22 mouse cellular contexts compared by ENCODE assay signal in genomic region chr3:141857123-141857522, GRCm38 (mm10).
DNase-seq lines count a peak whose midpoint lies in the region; ATAC-seq and TF ChIP-seq lines count a peak whose summit lies in the region.
"Had no signal": no experiment of that assay in that cellular context is flagged by ENCODE, and none has a peak within 500 bp of the region (broad histone marks: within the 10 kb centered on the region; RNA-seq: fewer than 3 reads in every experiment).

No protein-coding gene starts in this region.

- H3K27ac ChIP-seq in lung, embryonic 14.5 days (ENCODE audit: low read depth): no peak overlapping the region
- no peak overlapping the region for H3K27ac ChIP-seq in hindbrain, embryonic 14.5 days
- no peak overlapping the region for H3K27ac ChIP-seq in forebrain, embryonic 10.5 days
- H3K27ac ChIP-seq: embryonic facial prominence, embryonic 13.5 days; forebrain, embryonic 12.5 days had no signal

- no peaks in the 10 kb centered on the region; the same call in 1 of the 2 replicates for H3K36me3 ChIP-seq in lung, embryonic 14.5 days (ENCODE audit: insufficient read depth)
- no peaks in the 10 kb centered on the region for H3K36me3 ChIP-seq in hindbrain, embryonic 14.5 days (replicated peaks; ENCODE audit: control insufficient read depth, insufficient read depth)
- H3K36me3 ChIP-seq in forebrain, embryonic 10.5 days (replicated peaks): peaks cover 25% of the 10 kb centered on the region
- H3K36me3 ChIP-seq: embryonic facial prominence, embryonic 13.5 days; heart, embryonic 12.5 days had no signal

- H3K27me3 ChIP-seq in lung, embryonic 14.5 days (ENCODE audit: insufficient read depth, low read length): no peaks in the 10 kb centered on the region
- H3K27me3 ChIP-seq in hindbrain, embryonic 14.5 days (ENCODE audit: control insufficient read depth, insufficient read depth, low read length): no peaks in the 10 kb centered on the region
- no peaks in the 10 kb centered on the region for H3K27me3 ChIP-seq in forebrain, embryonic 10.5 days (ENCODE audit: poor library complexity, severe bottlenecking)
- H3K27me3 ChIP-seq: forebrain, embryonic 12.5 days; heart, embryonic 12.5 days had no signal

- peak; percentile 41 for DNase-seq in lung, embryonic 14.5 days
- DNase-seq in lung, postnatal 4 days: no peak
- peak; percentile 14 for DNase-seq in brain, adult 2 months (ENCODE audit: low read depth, low spot score)
- peak; percentile 11 for DNase-seq in forelimb bud, embryonic 11.5 days (ENCODE audit: low read depth, low spot score)
- no peak for DNase-seq in hindbrain, embryonic 14.5 days (ENCODE audit: low spot score)
- DNase-seq in cerebellum, adult 11 months: no peak
- DNase-seq in forebrain, embryonic 10.5 days (ENCODE audit: extremely low spot score, low spot score): no peak
- DNase-seq: adrenal gland, postnatal 10 days; B cell, adult 2 months; cerebellum, adult 2 months; cerebellum, postnatal 10 days; gastrocnemius, postnatal 14 days; heart, postnatal 36 days had no signal

- no peak overlapping the region for H3K4me3 ChIP-seq in lung, embryonic 14.5 days (ENCODE audit: low read depth, low read length)
- H3K4me3 ChIP-seq in hindbrain, embryonic 14.5 days (replicated peaks; ENCODE audit: low read length): no peak overlapping the region
- H3K4me3 ChIP-seq in forebrain, embryonic 10.5 days: no peak overlapping the region
- H3K4me3 ChIP-seq: embryonic facial prominence, embryonic 13.5 days; erythroblast, embryonic 14.5 days; forebrain, embryonic 12.5 days; heart, embryonic 12.5 days had no signal

- H3K4me2 ChIP-seq in lung, embryonic 14.5 days: no peak overlapping the region
- no peak overlapping the region for H3K4me2 ChIP-seq in hindbrain, embryonic 14.5 days (replicated peaks)
- H3K4me2 ChIP-seq: embryonic facial prominence, embryonic 13.5 days; forebrain, embryonic 12.5 days; heart, embryonic 12.5 days had no signal

- TF ChIP-seq CTCF in lung, embryonic 14.5 days (IDR thresholded peaks at IDR 0.05; ENCODE audit: low read depth): no peak

- H3K4me1 ChIP-seq in lung, embryonic 14.5 days (ENCODE audit: insufficient read depth): no peaks in the 10 kb centered on the region
- H3K4me1 ChIP-seq in hindbrain, embryonic 14.5 days (replicated peaks; ENCODE audit: control insufficient read depth, insufficient read depth, low read length): peaks cover 3% of the 10 kb centered on the region; the same call in 1 of the 2 replicates
- H3K4me1 ChIP-seq in forebrain, embryonic 10.5 days: no peaks in the 10 kb centered on the region
- H3K4me1 ChIP-seq: embryonic facial prominence, embryonic 13.5 days; forebrain, embryonic 12.5 days had no signal

- H3K9me3 ChIP-seq in lung, embryonic 14.5 days (ENCODE audit: low read depth, low read length): no peaks in the 10 kb centered on the region
- H3K9me3 ChIP-seq in hindbrain, embryonic 14.5 days (ENCODE audit: control insufficient read depth, low read length): no peaks in the 10 kb centered on the region
- no peaks in the 10 kb centered on the region for H3K9me3 ChIP-seq in forebrain, embryonic 10.5 days
- H3K9me3 ChIP-seq: embryonic facial prominence, embryonic 13.5 days; forebrain, embryonic 12.5 days; heart, embryonic 12.5 days had no signal

- 59% methylated on average over 8 of the region's 8 CpGs for WGBS in lung, embryonic 14.5 days
- WGBS in hindbrain, embryonic 14.5 days: 95% methylated on average over 8 of the region's 8 CpGs
- 92% methylated on average over 8 of the region's 8 CpGs for whole genome bisulfite sequencing in forebrain, embryonic 10.5 days

- peak; percentile 62; the same call in 1 of the 2 replicates for ATAC-seq in lung, embryonic 14.5 days (ENCODE audit: insufficient read depth)
- no peak for ATAC-seq in hindbrain, embryonic 14.5 days (ENCODE audit: low FRiP score)
- ATAC-seq: CD4-positive, CD25-positive, alpha-beta regulatory T cell, adult 4 months; forebrain, embryonic 16.5 days; hindbrain, embryonic 16.5 days; inflammation-experienced regulatory T-cells, adult 6 months; intestine, postnatal 0 days had no signal

- no peak overlapping the region for H3K9ac ChIP-seq in lung, embryonic 14.5 days
- no peak overlapping the region for H3K9ac ChIP-seq in hindbrain, embryonic 14.5 days
- H3K9ac ChIP-seq: embryonic facial prominence, embryonic 13.5 days; forebrain, embryonic 12.5 days; heart, embryonic 12.5 days had no signal

Comparison
In these comparisons a context has a peak if more than half of its experiments do, and no peak if none do; other contexts are left out.
1. DNase-seq: peak in lung, embryonic 14.5 days (single experiment), brain, adult 2 months (single experiment) and forelimb bud, embryonic 11.5 days (single experiment); none in lung, postnatal 4 days (0 of 2), hindbrain, embryonic 14.5 days (single experiment), cerebellum, adult 11 months (single experiment) and forebrain, embryonic 10.5 days (single experiment).